Mouse (Mus musculus): ENCODE results near the gene Psma5. TPM values are rescaled to one million over a fixed set of nuclear protein-coding genes. Genes with fewer than 3 reads are reported as not detected.

Psma5 gene
- polyA plus RNA-seq, 1 experiment = 36.2 TPM

- no peak for TF ChIP-seq CTCF (IDR thresholded peaks at IDR 0.05; ENCODE audit: extremely low read depth, insufficient read length, insufficient replicate concordance, low read depth, low read length)
- TF ChIP-seq POLR2A (IDR thresholded peaks at IDR 0.05; ENCODE audit: low read depth, low read length) = no peak
- H3K27me3 ChIP-seq (ENCODE audit: control insufficient read depth, insufficient read depth, low read length) = no peaks in the 10 kb centered on the region
- H3K36me3 ChIP-seq (ENCODE audit: control insufficient read depth, insufficient read depth, low read length) = peaks cover 22% of the 10 kb centered on the region
- 55% methylated on average over 3 of the region's 3 CpGs for WGBS
- H3K27ac ChIP-seq (ENCODE audit: insufficient read depth, low read depth, low read length) = no peak overlapping the region
- H3K4me1 ChIP-seq (ENCODE audit: control insufficient read depth, insufficient read depth, insufficient read length, low read length) = peaks cover 2% of the 10 kb centered on the region; the same call in 1 of the 2 replicates
- H3K4me3 ChIP-seq (ENCODE audit: low read depth, low read length) = no peak overlapping the region
These were observed 71.2 kb downstream of the Psma5 start for GRCm38 (mm10) chr3:108327916-108328315.

GRCm38 (mm10) chr3:108328441-108328841, 71.7 kb downstream of the Psma5 start:
- H3K27ac ChIP-seq (ENCODE audit: insufficient read depth, low read depth, low read length) = 0 out of 2 replicates have a peak overlapping the region, but pooled peaks have one; percentile 12
- peaks cover 24% of the 10 kb centered on the region for H3K36me3 ChIP-seq (ENCODE audit: control insufficient read depth, insufficient read depth, low read length)
- TF ChIP-seq POLR2A (IDR thresholded peaks at IDR 0.05; ENCODE audit: low read depth, low read length) (no peak), CTCF (IDR thresholded peaks at IDR 0.05; ENCODE audit: extremely low read depth, insufficient read length, insufficient replicate concordance, low read depth, low read length) (no peak)
- no peak overlapping the region for H3K4me3 ChIP-seq (ENCODE audit: low read depth, low read length)
- peaks cover 2% of the 10 kb centered on the region; the same call in 1 of the 2 replicates for H3K4me1 ChIP-seq (ENCODE audit: control insufficient read depth, insufficient read depth, insufficient read length, low read length)
- H3K27me3 ChIP-seq (ENCODE audit: control insufficient read depth, insufficient read depth, low read length) = no peaks in the 10 kb centered on the region
- 21% methylated on average over 9 of the region's 9 CpGs for WGBS

Other genes starting within 250 kb of the Psma5 start
- 243 and 695 TPM in 2 replicates for gene Gstm1, start 239.0 kb upstream of the Psma5 start, polyA plus RNA-seq (2012; rRNA removed)
- gene Gstm4, start 212.0 kb upstream of the Psma5 start, polyA plus RNA-seq (2012; rRNA removed) = 5.6 and 16.1 TPM in 2 replicates
- 88.8 and 107 TPM in 2 replicates for gene Ampd2, start 170.3 kb upstream of the Psma5 start, polyA plus RNA-seq (2012; rRNA removed)
- 0.86 and 0.91 TPM in 2 replicates for gene Gnat2, start 164.1 kb upstream of the Psma5 start, polyA plus RNA-seq (2012; rRNA removed)
- 5.4 and 14.8 TPM in 2 replicates for gene Gnai3, start 110.8 kb upstream of the Psma5 start, polyA plus RNA-seq (2012; rRNA removed)
- 0.05 TPM in 1 of 2 replicates, not detected in the other for gene Gpr61, start 102.0 kb upstream of the Psma5 start, polyA plus RNA-seq (2012; rRNA removed)
- 10.1 and 17.6 TPM in 2 replicates for gene Amigo1, start 70.6 kb upstream of the Psma5 start, polyA plus RNA-seq (2012; rRNA removed)
- 5.5 and 9.4 TPM in 2 replicates for gene Cyb561d1, start 55.7 kb upstream of the Psma5 start, polyA plus RNA-seq (2012; rRNA removed)
- gene Atxn7l2, start 46.0 kb upstream of the Psma5 start, polyA plus RNA-seq (2012; rRNA removed) = 3.6 and 9.7 TPM in 2 replicates
- gene Sypl2, start 30.3 kb upstream of the Psma5 start, polyA plus RNA-seq (2012; rRNA removed) = 2.5 and 6.3 TPM in 2 replicates
- 18.1 and 32.8 TPM in 2 replicates for gene Sort1, start 27.2 kb downstream of the Psma5 start, polyA plus RNA-seq (2012; rRNA removed)
- not detected in 2 replicates for gene Mybphl, start 108.0 kb downstream of the Psma5 start, polyA plus RNA-seq (2012; rRNA removed)
- 1.3 and 5.3 TPM in 2 replicates for gene Psrc1, start 126.9 kb downstream of the Psma5 start, polyA plus RNA-seq (2012; rRNA removed)
- 2.7 and 8.2 TPM in 2 replicates for gene Celsr2, start 158.6 kb downstream of the Psma5 start, polyA plus RNA-seq (2012; rRNA removed)
- gene Sars, start 188.3 kb downstream of the Psma5 start, polyA plus RNA-seq (2012; rRNA removed) = 11.7 and 28.1 TPM in 2 replicates